Mouse (Mus musculus): ENCODE results near the gene Gm42674. TPM values are rescaled to one million over a fixed set of nuclear protein-coding genes. Genes with fewer than 3 reads are reported as not detected.

The Gm42674 gene
- polyA plus RNA-seq, 1 experiment from 2014 or later = not detected

GRCm38 (mm10) chr3:90582156-90582555 lies 19.5 kb upstream of the Gm42674 start:
- DNase-seq (ENCODE audit: low spot score) = no peak
- Histone ChIP-seq H3K27ac (no peak overlapping the region), H3K36me3 (replicated peaks; ENCODE audit: control insufficient read depth, insufficient read depth) (no peaks in the 10 kb centered on the region), H3K27me3 (ENCODE audit: control insufficient read depth, insufficient read depth, low read length) (no peaks in the 10 kb centered on the region), H3K9ac (no peak overlapping the region), H3K4me1 (replicated peaks; ENCODE audit: control insufficient read depth, insufficient read depth, low read length) (no peaks in the 10 kb centered on the region), H3K4me2 (replicated peaks) (no peak overlapping the region), H3K4me3 (replicated peaks; ENCODE audit: low read length) (no peak overlapping the region), H3K9me3 (ENCODE audit: control insufficient read depth, low read length) (no peaks in the 10 kb centered on the region)
- no peak for ATAC-seq (ENCODE audit: low FRiP score)
- 98% methylated on average over 1 of the region's 1 CpGs for WGBS

GRCm38 (mm10) chr3:90582556-90582955 lies 19.1 kb upstream of the Gm42674 start:
- ATAC-seq (ENCODE audit: low FRiP score) (no peak), DNase-seq (ENCODE audit: low spot score) (no peak)
- H3K9me3 ChIP-seq (ENCODE audit: control insufficient read depth, low read length) = no peaks in the 10 kb centered on the region
- WGBS = 84% methylated on average over 4 of the region's 4 CpGs
- no peaks in the 10 kb centered on the region for H3K27me3 ChIP-seq (ENCODE audit: control insufficient read depth, insufficient read depth, low read length)
- no peaks in the 10 kb centered on the region for H3K4me1 ChIP-seq (replicated peaks; ENCODE audit: control insufficient read depth, insufficient read depth, low read length)
- no peak overlapping the region for H3K4me2 ChIP-seq (replicated peaks)
- H3K9ac ChIP-seq = no peak overlapping the region
- no peak overlapping the region for H3K4me3 ChIP-seq (replicated peaks; ENCODE audit: low read length)
- no peaks in the 10 kb centered on the region for H3K36me3 ChIP-seq (replicated peaks; ENCODE audit: control insufficient read depth, insufficient read depth)
- no peak overlapping the region for H3K27ac ChIP-seq

- ATAC-seq (ENCODE audit: low FRiP score) (no peak), DNase-seq (ENCODE audit: low spot score) (no peak)
- H3K36me3 ChIP-seq (replicated peaks; ENCODE audit: control insufficient read depth, insufficient read depth) = no peaks in the 10 kb centered on the region
- 46% methylated on average over 3 of the region's 3 CpGs for WGBS
- no peaks in the 10 kb centered on the region for H3K9me3 ChIP-seq (ENCODE audit: control insufficient read depth, low read length)
- H3K27ac ChIP-seq = no peak overlapping the region
- no peaks in the 10 kb centered on the region for H3K27me3 ChIP-seq (ENCODE audit: control insufficient read depth, insufficient read depth, low read length)
- H3K4me2 ChIP-seq (replicated peaks) = no peak overlapping the region
- no peaks in the 10 kb centered on the region for H3K4me1 ChIP-seq (replicated peaks; ENCODE audit: control insufficient read depth, insufficient read depth, low read length)
- H3K9ac ChIP-seq = no peak overlapping the region
- H3K4me3 ChIP-seq (replicated peaks; ENCODE audit: low read length) = no peak overlapping the region
Measured at GRCm38 (mm10) chr3:90583893-90584292, 17.8 kb upstream of the Gm42674 start.

- H3K36me3 ChIP-seq (replicated peaks; ENCODE audit: control insufficient read depth, insufficient read depth) = no peaks in the 10 kb centered on the region
- no peaks in the 10 kb centered on the region for H3K4me1 ChIP-seq (replicated peaks; ENCODE audit: control insufficient read depth, insufficient read depth, low read length)
- no peak overlapping the region for H3K9ac ChIP-seq
- H3K4me2 ChIP-seq (replicated peaks) = no peak overlapping the region
- WGBS = 37% methylated on average over 5 of the region's 5 CpGs
- no peak overlapping the region for H3K4me3 ChIP-seq (replicated peaks; ENCODE audit: low read length)
- DNase-seq (ENCODE audit: low spot score) (peak; percentile 75), ATAC-seq (ENCODE audit: low FRiP score) (no peak)
- H3K27me3 ChIP-seq (ENCODE audit: control insufficient read depth, insufficient read depth, low read length) = no peaks in the 10 kb centered on the region
- H3K27ac ChIP-seq = no peak overlapping the region
- no peaks in the 10 kb centered on the region for H3K9me3 ChIP-seq (ENCODE audit: control insufficient read depth, low read length)
Measured at GRCm38 (mm10) chr3:90585595-90585994, 16.1 kb upstream of the Gm42674 start.

GRCm38 (mm10) chr3:90586016-90586643 lies 15.6 kb upstream of the Gm42674 start:
- ATAC-seq (ENCODE audit: low FRiP score) = no peak
- no peak overlapping the region for H3K4me3 ChIP-seq (replicated peaks; ENCODE audit: low read length)
- H3K4me2 ChIP-seq (replicated peaks) = no peak overlapping the region
- H3K27ac ChIP-seq = no peak overlapping the region
- H3K4me1 ChIP-seq (replicated peaks; ENCODE audit: control insufficient read depth, insufficient read depth, low read length) = no peaks in the 10 kb centered on the region
- no peaks in the 10 kb centered on the region for H3K9me3 ChIP-seq (ENCODE audit: control insufficient read depth, low read length)
- no peak for DNase-seq (ENCODE audit: low spot score)
- H3K27me3 ChIP-seq (ENCODE audit: control insufficient read depth, insufficient read depth, low read length) = no peaks in the 10 kb centered on the region
- no peak overlapping the region for H3K9ac ChIP-seq
- 86% methylated on average over 15 of the region's 15 CpGs for WGBS
- no peaks in the 10 kb centered on the region for H3K36me3 ChIP-seq (replicated peaks; ENCODE audit: control insufficient read depth, insufficient read depth)

GRCm38 (mm10) chr3:90586906-90587305 lies 14.8 kb upstream of the Gm42674 start:
- Histone ChIP-seq H3K36me3 (replicated peaks; ENCODE audit: control insufficient read depth, insufficient read depth) (no peaks in the 10 kb centered on the region), H3K4me1 (replicated peaks; ENCODE audit: control insufficient read depth, insufficient read depth, low read length) (no peaks in the 10 kb centered on the region), H3K4me3 (replicated peaks; ENCODE audit: low read length) (no peak overlapping the region), H3K27ac (no peak overlapping the region), H3K4me2 (replicated peaks) (no peak overlapping the region), H3K9me3 (ENCODE audit: control insufficient read depth, low read length) (no peaks in the 10 kb centered on the region), H3K27me3 (ENCODE audit: control insufficient read depth, insufficient read depth, low read length) (no peaks in the 10 kb centered on the region), H3K9ac (no peak overlapping the region)
- 76% methylated on average over 10 of the region's 10 CpGs for WGBS
- no peak for DNase-seq (ENCODE audit: low spot score)
- ATAC-seq (ENCODE audit: low FRiP score) = no peak

- no peaks in the 10 kb centered on the region for H3K36me3 ChIP-seq (replicated peaks; ENCODE audit: control insufficient read depth, insufficient read depth)
- no peak overlapping the region for H3K27ac ChIP-seq
- no peak overlapping the region for H3K9ac ChIP-seq
- no peak for ATAC-seq (ENCODE audit: low FRiP score)
- no peaks in the 10 kb centered on the region for H3K27me3 ChIP-seq (ENCODE audit: control insufficient read depth, insufficient read depth, low read length)
- no peaks in the 10 kb centered on the region for H3K4me1 ChIP-seq (replicated peaks; ENCODE audit: control insufficient read depth, insufficient read depth, low read length)
- no peaks in the 10 kb centered on the region for H3K9me3 ChIP-seq (ENCODE audit: control insufficient read depth, low read length)
- no peak overlapping the region for H3K4me2 ChIP-seq (replicated peaks)
- no peak overlapping the region for H3K4me3 ChIP-seq (replicated peaks; ENCODE audit: low read length)
- no peak for DNase-seq (ENCODE audit: low spot score)
- 94% methylated on average over 14 of the region's 14 CpGs for whole genome bisulfite sequencing
Measured at GRCm38 (mm10) chr3:90587361-90588101, 14.2 kb upstream of the Gm42674 start.

- H3K36me3 ChIP-seq (replicated peaks; ENCODE audit: control insufficient read depth, insufficient read depth) = no peaks in the 10 kb centered on the region
- no peak for ATAC-seq (ENCODE audit: low FRiP score)
- H3K4me3 ChIP-seq (replicated peaks; ENCODE audit: low read length) = no peak overlapping the region
- H3K9me3 ChIP-seq (ENCODE audit: control insufficient read depth, low read length) = no peaks in the 10 kb centered on the region
- no peak overlapping the region for H3K4me2 ChIP-seq (replicated peaks)
- H3K27ac ChIP-seq = no peak overlapping the region
- no peaks in the 10 kb centered on the region for H3K27me3 ChIP-seq (ENCODE audit: control insufficient read depth, insufficient read depth, low read length)
- no peak for DNase-seq (ENCODE audit: low spot score)
- WGBS = 89% methylated on average over 6 of the region's 6 CpGs
- H3K4me1 ChIP-seq (replicated peaks; ENCODE audit: control insufficient read depth, insufficient read depth, low read length) = no peaks in the 10 kb centered on the region
- no peak overlapping the region for H3K9ac ChIP-seq
Measured at GRCm38 (mm10) chr3:90589390-90589789, 12.3 kb upstream of the Gm42674 start.

- 91% methylated on average over 8 of the region's 8 CpGs for WGBS
- DNase-seq (ENCODE audit: low spot score) = no peak
- H3K27ac ChIP-seq = no peak within 1 kb of the TSS
- H3K36me3 ChIP-seq (replicated peaks; ENCODE audit: control insufficient read depth, insufficient read depth) = no peaks in the 10 kb centered on the region
- no peak within 1 kb of the TSS for H3K4me2 ChIP-seq (replicated peaks)
- H3K27me3 ChIP-seq (ENCODE audit: control insufficient read depth, insufficient read depth, low read length) = no peaks in the 10 kb centered on the region
- ATAC-seq (ENCODE audit: low FRiP score) = no peak
- H3K9ac ChIP-seq = no peak within 1 kb of the TSS
- no peaks in the 10 kb centered on the region for H3K9me3 ChIP-seq (ENCODE audit: control insufficient read depth, low read length)
- no peak within 1 kb of the TSS for H3K4me3 ChIP-seq (replicated peaks; ENCODE audit: low read length)
- H3K4me1 ChIP-seq (replicated peaks; ENCODE audit: control insufficient read depth, insufficient read depth, low read length) = no peaks in the 10 kb centered on the region
Measured at GRCm38 (mm10) chr3:90589947-90590346, 11.8 kb upstream of the Gm42674 start, which contains the start of gene S100a2. TSS of gene S100a2 (plus strand) at chr3:90590247.

All from hindbrain, embryonic 14.5 days (tissue).